Mouse (Mus musculus) embryonic facial prominence, embryonic 14.5 days (tissue): ENCODE measurements at regions not wholly inside any gene's neighbourhood (a gene's known extent, or its start where the extent isn't known, plus 50 kb on each side); places are given as distances from the start of the nearest gene placed in this dataset.

Experiments used
- ATAC-seq: fragments of 200-750 bp; cut with Nextera tagmentation; 2 replicates; pipeline ENCODE4 v1.8.0; 2017; ENCODE audit warnings: low read depth, moderate number of reproducible peaks, moderate TSS enrichment
- DNase-seq: peaks from one replicate; pipeline ENCODE4 v3.0.0-alpha.2; 2015; ENCODE audit warnings: low spot score
- H3K27ac ChIP-seq: fragments of 300-500 bp; sonication (generic); replicated peaks from 2 replicates; pipeline ENCODE4 v1.5.1; 2014; ENCODE audit warnings: low read depth, mild to moderate bottlenecking, low read length, moderate library complexity
- H3K27me3 ChIP-seq: fragments of 300-500 bp; sonication (generic); replicated peaks from 2 replicates; pipeline ENCODE4 v1.6.1; 2014; ENCODE audit warnings: low read length; ENCODE audit not compliant: control insufficient read depth, insufficient read depth
- H3K36me3 ChIP-seq: fragments of 300-500 bp; sonication (generic); 2 replicates; pipeline ENCODE4 v1.6.1; 2014; ENCODE audit warnings: low read length, mixed read lengths; ENCODE audit not compliant: control insufficient read depth, insufficient read depth
- H3K4me1 ChIP-seq: fragments of 300-500 bp; sonication (generic); 2 replicates; pipeline ENCODE4 v1.6.1; 2014; ENCODE audit warnings: antibody characterized with exemption, low read length; ENCODE audit not compliant: control insufficient read depth, insufficient read depth
- H3K4me2 ChIP-seq: fragments of 300-500 bp; sonication (generic); 2 replicates; pipeline ENCODE4 v1.6.1; 2014; ENCODE audit warnings: low read depth, mild to moderate bottlenecking, low read length, moderate library complexity, mixed read lengths
- H3K4me3 ChIP-seq: fragments of 300-500 bp; sonication (generic); 2 replicates; pipeline ENCODE4 v1.5.1; 2014; ENCODE audit warnings: low read depth, mild to moderate bottlenecking, low read length
- H3K9ac ChIP-seq: fragments of 300-500 bp; sonication (generic); 2 replicates; pipeline ENCODE4 v1.6.1; 2014; ENCODE audit warnings: low read depth, mild to moderate bottlenecking, low read length, moderate library complexity, mixed read lengths
- H3K9me3 ChIP-seq: fragments of 300-500 bp; sonication (generic); 2 replicates; pipeline ENCODE4 v1.6.1; 2016; ENCODE audit warnings: low read length; ENCODE audit not compliant: control insufficient read depth
- WGBS: fragments of 180-500 bp; shearing (Covaris S2); extraction: QIAGEN DNeasy Blood & Tissue Kit; methylation state at CpG from one replicate; pipeline ENCODE4 v1.1.7; 2014; 5-methylcytosine and 5-hydroxymethylcytosine counted together

DNA sequence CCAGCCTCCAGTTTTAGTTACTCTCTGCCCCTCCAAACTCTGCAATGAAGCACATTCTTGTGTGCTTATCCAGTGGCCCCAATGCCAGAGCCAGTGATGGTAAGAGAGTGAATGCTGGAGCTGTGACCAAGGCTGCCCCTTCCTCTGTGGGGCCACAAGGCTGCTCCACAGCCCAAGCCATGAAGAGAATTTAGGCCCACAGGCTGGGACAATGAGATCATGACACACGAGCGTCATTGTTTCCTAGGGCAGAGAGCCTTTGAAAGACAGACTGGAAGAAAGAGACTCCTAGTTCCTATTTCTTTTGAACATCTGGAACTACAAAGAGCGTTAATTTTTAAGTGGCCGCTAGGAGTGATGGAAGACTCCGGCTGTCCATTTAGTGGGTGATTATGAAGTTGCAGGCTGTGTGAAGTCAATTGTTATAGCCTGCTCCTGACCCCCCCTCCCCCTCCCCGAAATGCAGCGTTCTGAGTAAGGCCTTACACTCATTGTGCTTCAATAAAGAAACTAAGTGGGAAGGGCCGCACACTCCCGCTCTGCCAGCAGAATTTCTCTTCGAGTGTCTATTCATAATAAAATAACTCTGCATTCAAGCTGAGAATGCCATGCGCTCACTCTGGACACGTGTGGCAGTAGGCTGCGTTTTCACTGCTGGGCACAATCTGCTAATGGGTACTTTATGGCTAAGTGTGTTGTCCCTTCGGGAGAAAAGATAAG, 315.1 kb downstream of the Cdh26 start:
- no peak overlapping the region for H3K4me2 ChIP-seq
- DNase-seq (no peak), ATAC-seq (no peak)
- H3K9ac ChIP-seq: no peak overlapping the region
- no peak overlapping the region for H3K4me3 ChIP-seq
- H3K27me3 ChIP-seq: no peaks in the 10 kb centered on the region
- no peak overlapping the region for H3K27ac ChIP-seq
- H3K9me3 ChIP-seq: no peaks in the 10 kb centered on the region
- H3K4me1 ChIP-seq: no peaks in the 10 kb centered on the region
- WGBS: 67% methylated on average over 14 of the region's 14 CpGs
- no peaks in the 10 kb centered on the region for H3K36me3 ChIP-seq

DNA sequence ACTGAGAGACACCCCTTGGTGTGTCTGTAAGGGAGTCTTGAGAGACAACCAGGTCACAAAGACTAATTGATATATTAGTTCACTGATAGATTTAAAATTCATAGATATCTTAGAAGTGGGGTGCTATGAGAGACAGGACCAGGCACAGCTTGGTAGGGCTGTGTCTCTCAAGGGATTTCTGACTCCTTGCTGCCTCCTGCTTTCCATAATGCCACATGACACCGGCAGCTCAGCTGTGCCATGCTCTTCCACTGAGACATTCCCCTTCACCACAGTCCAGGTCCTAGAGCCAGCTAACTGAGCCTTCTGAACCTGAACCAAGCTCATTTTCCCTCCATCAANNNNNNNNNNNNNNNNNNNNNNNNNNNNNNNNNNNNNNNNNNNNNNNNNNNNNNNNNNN, 320.9 kb downstream of the Cdh26 start:
- DNase-seq: no peak
- Histone ChIP-seq H3K4me3 (no peak overlapping the region), H3K4me1 (peaks cover 11% of the 10 kb centered on the region; the same call in 1 of the 2 replicates), H3K27me3 (no peaks in the 10 kb centered on the region), H3K4me2 (no peak overlapping the region), H3K27ac (no peak overlapping the region), H3K9me3 (no peaks in the 10 kb centered on the region), H3K9ac (no peak overlapping the region), H3K36me3 (no peaks in the 10 kb centered on the region)
- ATAC-seq: no peak
- 83% methylated on average over 1 of the region's 1 CpGs for WGBS

DNA sequence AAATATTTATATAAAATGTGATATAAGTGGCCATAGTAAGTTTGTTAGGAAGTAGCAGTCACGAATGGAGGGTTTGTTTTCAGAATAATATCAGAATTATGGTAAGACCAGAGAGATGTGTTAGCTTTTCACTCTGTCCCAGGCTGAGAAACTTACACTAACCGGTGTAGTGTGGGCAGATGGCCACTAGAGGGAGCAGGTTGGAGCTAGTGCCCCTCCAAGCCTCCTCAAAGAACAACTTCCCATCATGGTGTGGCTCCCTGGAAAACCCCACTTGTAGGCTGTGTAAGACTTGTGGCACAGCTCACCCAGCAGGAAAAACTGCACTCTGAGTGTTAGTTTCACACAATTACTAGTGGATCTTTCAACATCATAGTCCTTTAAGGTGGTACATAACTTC, 328.0 kb downstream of the Cdh26 start:
- Histone ChIP-seq H3K4me3 (no peak overlapping the region), H3K4me2 (no peak overlapping the region), H3K4me1 (peaks cover 11% of the 10 kb centered on the region; the same call in 1 of the 2 replicates), H3K9me3 (no peaks in the 10 kb centered on the region), H3K27me3 (no peaks in the 10 kb centered on the region), H3K36me3 (no peaks in the 10 kb centered on the region), H3K27ac (no peak overlapping the region), H3K9ac (no peak overlapping the region)
- 9% methylated on average over 2 of the region's 2 CpGs for WGBS
- DNase-seq (peak; percentile 50), ATAC-seq (peak; percentile 72; the same call in 1 of the 2 replicates)

DNA sequence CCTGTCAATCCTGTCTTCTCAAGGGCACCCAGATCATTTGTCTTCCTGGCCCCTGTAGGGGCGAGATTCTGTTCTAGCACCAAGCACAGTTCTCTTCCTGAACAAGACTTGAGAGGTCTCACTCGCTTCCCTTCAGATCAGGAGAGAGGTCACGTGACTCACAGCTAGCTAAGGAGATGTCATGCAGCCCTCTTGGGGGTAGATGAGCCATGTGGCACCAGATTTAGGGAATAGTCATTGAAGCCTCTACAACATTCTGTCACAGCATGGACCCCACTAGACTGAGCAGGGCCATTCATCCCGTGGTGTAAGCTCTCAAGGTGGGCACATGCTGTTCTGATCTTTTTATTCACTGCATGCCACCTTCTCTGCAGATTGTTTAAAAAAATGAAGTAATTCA, 338.2 kb downstream of the Cdh26 start:
- H3K4me3 ChIP-seq: no peak overlapping the region
- no peak for DNase-seq
- WGBS: 65% methylated on average over 4 of the region's 4 CpGs
- H3K27ac ChIP-seq: no peak overlapping the region
- no peaks in the 10 kb centered on the region for H3K4me1 ChIP-seq
- H3K27me3 ChIP-seq: no peaks in the 10 kb centered on the region
- no peak for ATAC-seq
- no peak overlapping the region for H3K9ac ChIP-seq
- H3K4me2 ChIP-seq: no peak overlapping the region
- H3K9me3 ChIP-seq: no peaks in the 10 kb centered on the region
- no peaks in the 10 kb centered on the region for H3K36me3 ChIP-seq

DNA sequence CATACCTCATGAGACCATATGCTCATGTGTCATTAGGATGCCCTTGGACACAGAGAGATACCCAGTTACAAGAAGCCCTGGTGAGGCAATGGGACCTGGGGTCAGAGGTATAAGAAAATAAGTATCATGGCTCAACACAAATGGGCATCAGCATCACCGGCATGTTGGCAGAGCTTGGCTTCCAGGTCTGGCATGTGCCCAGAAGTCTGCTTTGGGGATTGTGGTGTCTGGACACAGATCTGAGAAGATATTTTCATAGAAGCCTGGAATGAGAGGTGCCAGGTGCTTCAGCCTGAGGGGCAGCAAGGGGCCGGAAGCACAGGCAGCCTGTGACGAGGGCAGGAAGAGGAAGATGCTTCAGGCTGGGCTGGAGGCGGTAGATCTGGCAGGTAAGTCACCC, 338.7 kb downstream of the Cdh26 start:
- Histone ChIP-seq H3K4me2 (no peak overlapping the region), H3K9me3 (no peaks in the 10 kb centered on the region), H3K4me1 (no peaks in the 10 kb centered on the region), H3K9ac (no peak overlapping the region), H3K27ac (no peak overlapping the region), H3K36me3 (no peaks in the 10 kb centered on the region), H3K27me3 (no peaks in the 10 kb centered on the region), H3K4me3 (no peak overlapping the region)
- no peak for ATAC-seq
- no peak for DNase-seq
- 70% methylated on average over 4 of the region's 4 CpGs for WGBS

DNA sequence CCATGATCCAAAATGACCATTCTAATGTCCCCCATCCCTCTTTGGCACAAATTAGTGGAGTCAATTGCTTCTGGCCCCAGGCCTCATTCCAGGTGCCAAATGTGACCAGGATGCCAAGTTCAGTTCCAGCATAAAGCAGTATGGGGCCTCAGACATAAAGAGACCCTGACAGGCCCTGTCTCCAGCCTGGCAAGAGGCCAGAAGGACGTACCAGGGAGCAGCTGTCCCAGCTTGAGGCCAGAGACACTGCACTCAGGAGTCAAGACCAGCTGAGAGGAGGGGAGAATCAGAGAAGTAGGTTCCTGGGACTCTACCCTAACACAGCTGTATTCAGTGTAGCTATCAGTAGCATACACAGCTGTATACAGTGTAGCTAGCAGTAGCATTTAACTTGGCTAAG, 341.1 kb downstream of the Cdh26 start:
- H3K27me3 ChIP-seq: no peaks in the 10 kb centered on the region
- no peak overlapping the region for H3K4me3 ChIP-seq
- peak; percentile 41 for DNase-seq
- whole genome bisulfite sequencing: 43% methylated on average over 1 of the region's 1 CpGs
- ATAC-seq: no peak; the same call in 1 of the 2 replicates
- no peak overlapping the region for H3K27ac ChIP-seq
- H3K9me3 ChIP-seq: no peaks in the 10 kb centered on the region
- no peaks in the 10 kb centered on the region for H3K4me1 ChIP-seq
- H3K36me3 ChIP-seq: no peaks in the 10 kb centered on the region
- no peak overlapping the region for H3K9ac ChIP-seq
- no peak overlapping the region for H3K4me2 ChIP-seq

DNA sequence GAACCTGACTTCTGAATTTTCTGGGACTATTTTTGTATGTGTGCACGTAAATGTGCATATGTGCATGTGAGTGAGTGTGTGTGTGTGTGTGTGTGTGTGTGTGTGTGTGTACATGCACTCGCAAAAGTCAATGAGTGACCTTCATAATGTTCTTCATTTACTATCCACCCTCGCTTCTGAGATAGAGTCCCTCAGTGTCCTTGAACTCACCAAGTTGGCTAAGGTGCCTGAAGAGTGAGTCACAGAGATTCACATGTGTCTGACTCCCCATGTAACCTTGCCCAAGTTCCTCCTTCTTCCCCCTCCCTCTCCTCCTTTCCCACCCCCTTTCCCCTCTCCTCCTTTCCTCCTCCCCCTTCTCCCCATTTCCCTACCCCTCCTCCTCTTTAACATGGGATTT, 341.6 kb downstream of the Cdh26 start:
- DNase-seq: no peak
- H3K36me3 ChIP-seq: no peaks in the 10 kb centered on the region
- no peaks in the 10 kb centered on the region for H3K9me3 ChIP-seq
- no peak overlapping the region for H3K27ac ChIP-seq
- no peak overlapping the region for H3K4me3 ChIP-seq
- H3K4me1 ChIP-seq: no peaks in the 10 kb centered on the region
- H3K9ac ChIP-seq: no peak overlapping the region
- no peaks in the 10 kb centered on the region for H3K27me3 ChIP-seq
- no peak for ATAC-seq
- no peak overlapping the region for H3K4me2 ChIP-seq
- WGBS: 81% methylated on average over 3 of the region's 3 CpGs

DNA sequence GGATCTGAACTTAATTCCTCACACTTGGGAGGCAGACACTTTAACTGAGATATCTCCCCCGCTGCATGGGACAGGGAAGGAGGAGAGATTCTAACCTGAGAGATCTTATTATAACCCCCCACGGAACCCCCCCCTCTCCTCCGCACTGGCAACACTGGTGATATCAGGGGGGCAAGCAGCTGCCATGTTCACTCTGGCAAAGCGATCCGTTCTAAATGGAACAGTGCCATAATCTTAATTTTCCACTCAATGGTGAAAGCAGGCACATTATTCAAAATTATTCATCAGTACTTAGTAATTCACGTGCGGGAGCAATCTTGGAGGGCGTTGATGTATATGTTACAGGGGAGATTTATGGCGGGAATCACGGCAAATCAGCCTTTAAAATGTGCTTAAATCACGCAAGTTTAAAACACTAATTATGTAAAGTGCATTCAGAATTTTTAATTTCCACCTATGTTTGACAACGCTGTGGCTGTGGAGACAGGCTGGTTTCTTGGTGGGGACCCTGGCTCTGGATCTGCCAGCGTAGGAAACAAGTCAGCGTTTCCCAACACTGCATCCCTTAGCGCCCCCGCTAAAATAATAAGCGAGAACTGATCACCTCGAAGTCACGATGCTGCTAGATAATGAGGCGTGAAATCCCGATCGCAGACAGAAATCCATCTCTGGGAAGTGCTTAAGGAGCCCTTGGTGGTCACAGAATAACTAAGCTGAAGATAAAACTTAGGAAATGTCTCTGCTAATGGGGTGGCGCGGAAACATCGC, 354.7 kb downstream of the Cdh26 start:
- Histone ChIP-seq H3K36me3 (no peaks in the 10 kb centered on the region), H3K9ac (no peak overlapping the region), H3K27me3 (no peaks in the 10 kb centered on the region), H3K27ac (no peak overlapping the region), H3K4me2 (no peak overlapping the region), H3K4me3 (no peak overlapping the region), H3K9me3 (no peaks in the 10 kb centered on the region), H3K4me1 (no peaks in the 10 kb centered on the region)
- WGBS: 65% methylated on average over 25 of the region's 25 CpGs
- ATAC-seq (no peak), DNase-seq (no peak)

DNA sequence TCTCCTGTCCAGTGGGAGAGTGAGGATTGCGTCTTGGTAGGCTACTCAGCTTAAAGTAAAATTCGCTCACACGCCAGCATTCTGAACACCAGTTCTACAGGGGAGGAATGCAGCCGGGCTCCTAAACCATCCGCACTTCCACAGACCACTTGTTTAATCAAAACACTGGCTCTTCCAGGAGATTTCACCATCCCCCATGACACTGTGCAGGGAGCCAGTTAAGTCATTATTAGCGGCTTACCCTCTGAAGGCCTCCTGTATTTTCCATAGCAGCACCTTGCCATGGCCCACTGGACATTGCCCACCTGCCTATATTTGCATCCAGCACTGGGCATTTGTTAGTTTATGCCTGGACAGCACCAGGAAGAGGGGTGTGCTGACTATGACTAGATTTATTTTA, 355.5 kb downstream of the Cdh26 start:
- Histone ChIP-seq H3K36me3 (no peaks in the 10 kb centered on the region), H3K9me3 (no peaks in the 10 kb centered on the region), H3K9ac (no peak overlapping the region), H3K27me3 (no peaks in the 10 kb centered on the region), H3K4me2 (no peak overlapping the region), H3K4me1 (no peaks in the 10 kb centered on the region), H3K27ac (no peak overlapping the region), H3K4me3 (no peak overlapping the region)
- ATAC-seq (no peak), DNase-seq (no peak)
- WGBS: 36% methylated on average over 6 of the region's 6 CpGs
